Mouse (Mus musculus) bone marrow macrophage, adult 2 months (primary cell): ENCODE measurements at regions not wholly inside any gene's neighbourhood (a gene's known extent, or its start where the extent isn't known, plus 50 kb on each side); places are given as distances from the start of the nearest gene placed in this dataset.

Source experiments
- CTCF ChIP-seq: IDR thresholded peaks from 2 replicates; pipeline ENCODE4 v1.5.1; 2012; ENCODE audit warnings: low read depth, mild to moderate bottlenecking, low read length, moderate library complexity
- POLR2A ChIP-seq: IDR thresholded peaks from 2 replicates; pipeline ENCODE4 v1.6.1; 2012; ENCODE audit warnings: mild to moderate bottlenecking, low read depth, low read length, borderline replicate concordance

DNA sequence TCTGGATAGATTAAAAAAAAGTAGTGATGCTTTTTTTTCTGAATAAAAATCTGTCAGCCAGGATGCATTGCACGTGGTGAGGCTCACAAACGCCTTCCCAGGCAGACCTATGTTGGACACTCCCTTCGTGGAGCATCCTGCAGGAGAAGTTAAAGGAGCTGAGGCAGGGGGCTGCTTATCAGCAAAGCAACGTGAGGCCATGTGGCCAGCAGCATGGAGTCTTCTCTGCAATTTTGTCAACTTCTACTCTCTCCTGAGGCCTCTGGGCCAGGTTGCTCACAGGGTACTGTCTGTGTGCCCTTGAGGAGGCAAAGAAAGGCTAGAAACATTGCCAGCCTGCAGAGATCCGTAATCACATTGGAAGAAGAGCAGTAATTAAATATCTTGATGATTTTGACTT lies 140.0 kb upstream of the Gm17728 start:
- TF ChIP-seq CTCF, result no peak
- TF ChIP-seq POLR2A, result no peak
